In genomic region chr17:45886420-45887049, GRCm38 (mm10) we compare ENCODE assay signal across 8 mouse cellular contexts.
A peak's percentile ranks its signal among the peaks of the same experiment; 100 is the strongest.
DNase-seq lines count a peak whose midpoint lies in the region; ATAC-seq lines count a peak whose summit lies in the region.

No protein-coding gene starts in this region.

- peak; percentile 63 for ATAC-seq in kidney, embryonic 14.5 days (ENCODE audit: low FRiP score, low TSS enrichment)
- ATAC-seq in lung, embryonic 16.5 days (ENCODE audit: low read depth): peak; percentile 46

- peak; percentile 31 to 57 for DNase-seq in adrenal gland, adult (ENCODE audit: inconsistent age in 2 of 2, low spot score in 1 of 2)
- no peak for DNase-seq in adrenal gland, adult 2 months
- DNase-seq in heart, adult 18-20 months: peak; percentile 78 to 91
- no peak for DNase-seq in thymus, adult 18-20 months
- no peak for DNase-seq in layer of hippocampus, adult 11-12 months (ENCODE audit: low spot score)
- no peak for DNase-seq in right cerebral cortex, postnatal 14 days

- H3K4me1 ChIP-seq in kidney, embryonic 14.5 days (ENCODE audit: control insufficient read depth, insufficient read depth, low read length): peaks cover 16% of the 10 kb centered on the region
- H3K4me1 ChIP-seq in lung, embryonic 16.5 days (replicated peaks; ENCODE audit: control insufficient read depth, insufficient read depth, low read length): peaks cover 24% of the 10 kb centered on the region

- peak overlapping the region; percentile 39; the same call in 1 of the 2 replicates for H3K27ac ChIP-seq in kidney, embryonic 14.5 days (ENCODE audit: low read depth, low read length)
- H3K27ac ChIP-seq in lung, embryonic 16.5 days (ENCODE audit: low read length): no peak overlapping the region

- H3K9ac ChIP-seq in kidney, embryonic 14.5 days (ENCODE audit: low read depth, low read length): 0 out of 2 replicates have a peak overlapping the region, but pooled peaks have one; percentile 1
- peak overlapping the region; percentile 13; the same call in 1 of the 2 replicates for H3K9ac ChIP-seq in lung, embryonic 16.5 days (ENCODE audit: low read length)

- no peak overlapping the region for H3K4me3 ChIP-seq in kidney, embryonic 14.5 days (ENCODE audit: low read length)
- no peak overlapping the region for H3K4me3 ChIP-seq in lung, embryonic 16.5 days (ENCODE audit: low read length)

- H3K4me2 ChIP-seq in kidney, embryonic 14.5 days (replicated peaks; ENCODE audit: low read depth, low read length): no peak overlapping the region; the same call in 1 of the 2 replicates
- 0 out of 2 replicates have a peak overlapping the region, but pooled peaks have one; percentile 5 for H3K4me2 ChIP-seq in lung, embryonic 16.5 days (ENCODE audit: low read depth, low read length)

- H3K36me3 ChIP-seq in kidney, embryonic 14.5 days (ENCODE audit: control insufficient read depth, insufficient read depth, low read length): no peaks in the 10 kb centered on the region
- H3K36me3 ChIP-seq in lung, embryonic 16.5 days (ENCODE audit: control insufficient read depth, insufficient read depth, low read length): no peaks in the 10 kb centered on the region

- H3K27me3 ChIP-seq in kidney, embryonic 14.5 days (ENCODE audit: control insufficient read depth, insufficient read depth, low read length): no peaks in the 10 kb centered on the region; the same call in 1 of the 2 replicates
- no peaks in the 10 kb centered on the region for H3K27me3 ChIP-seq in lung, embryonic 16.5 days (ENCODE audit: control insufficient read depth, insufficient read depth, low read depth, low read length)

- no peaks in the 10 kb centered on the region for H3K9me3 ChIP-seq in kidney, embryonic 14.5 days (ENCODE audit: control insufficient read depth, low read length)
- H3K9me3 ChIP-seq in lung, embryonic 16.5 days (ENCODE audit: control insufficient read depth, low read length): no peaks in the 10 kb centered on the region

- 6% methylated on average over 17 of the region's 17 CpGs for WGBS in kidney, embryonic 14.5 days
- 5% methylated on average over 17 of the region's 17 CpGs for WGBS in lung, embryonic 16.5 days

Comparison
In these comparisons a context has a peak if more than half of its experiments do, and no peak if none do; other contexts are left out.
1. DNase-seq: peak in adrenal gland, adult (2 of 2) and heart, adult 18-20 months (2 of 2); none in adrenal gland, adult 2 months (single experiment), thymus, adult 18-20 months (0 of 2), layer of hippocampus, adult 11-12 months (single experiment) and right cerebral cortex, postnatal 14 days (single experiment).